Mouse (Mus musculus) MEL (cell line): ENCODE results near the gene Dctn1. TPM values are rescaled to one million over a fixed set of nuclear protein-coding genes. Genes with fewer than 3 reads are reported as not detected.

ENCODE experiments used
- DNase-seq: peaks from one replicate; pipeline ENCODE4 v3.0.0; 2011; ENCODE audit warnings: low read depth, low spot score
- H3K27ac ChIP-seq: 2 replicates; pipeline ENCODE4 v1.5.1; 2012; ENCODE audit warnings: low read depth, mild to moderate bottlenecking, control low read depth, low read length, moderate library complexity; ENCODE audit not compliant: control insufficient read depth
- H3K27me3 ChIP-seq, 2 experiments: fragments of 150-350 bp in 1 of 2; sonication (generic) in 1 of 2; 2 replicates each; pipeline ENCODE4 v1.6.1; 2012; ENCODE audit warnings: low read length in 2 of 2, mild to moderate bottlenecking in 2 of 2, improper control_type of control experiment in 1 of 2, moderate library complexity in 1 of 2; ENCODE audit not compliant: insufficient read depth in 2 of 2, control insufficient read depth in 1 of 2
- H3K36me3 ChIP-seq, 2 experiments: 2 replicates each; pipeline ENCODE4 v1.6.1; 2012 to 2014; ENCODE audit warnings: low read length in 2 of 2, improper control_type of control experiment in 1 of 2, inconsistent platforms in 1 of 2, mild to moderate bottlenecking in 1 of 2; ENCODE audit not compliant: insufficient read depth in 2 of 2, control insufficient read depth in 1 of 2
- H3K4me1 ChIP-seq, 2 experiments: fragments of 150-350 bp in 1 of 2; sonication (generic) in 1 of 2; 2 replicates each; pipeline ENCODE4 v1.6.1; 2012; ENCODE audit warnings: low read length in 2 of 2, improper control_type of control experiment in 1 of 2, mild to moderate bottlenecking in 1 of 2; ENCODE audit not compliant: insufficient read depth in 2 of 2, control insufficient read depth in 1 of 2
- H3K4me3 ChIP-seq, 2 experiments: fragments of 150-350 bp in 1 of 2; sonication (generic) in 1 of 2; 2 replicates each; pipeline ENCODE4 v1.5.1; 2012; ENCODE audit warnings: low read depth in 2 of 2, low read length in 2 of 2, mild to moderate bottlenecking in 2 of 2, moderate library complexity in 2 of 2, control low read depth in 1 of 2, improper control_type of control experiment in 1 of 2; ENCODE audit not compliant: control insufficient read depth in 1 of 2, insufficient read depth in 1 of 2
- H3K79me2 ChIP-seq: 2 replicates; pipeline ENCODE4 v1.6.1; 2012; ENCODE audit warnings: mild to moderate bottlenecking, low read length, moderate library complexity; ENCODE audit not compliant: control insufficient read depth, poor library complexity, insufficient read depth
- H3K9ac ChIP-seq: 2 replicates; pipeline ENCODE4 v1.6.1; 2012; ENCODE audit warnings: low read depth, mild to moderate bottlenecking, control low read depth, low read length, moderate library complexity; ENCODE audit not compliant: control insufficient read depth, poor library complexity, severe bottlenecking
- H3K9me3 ChIP-seq: fragments of 150-350 bp; sonication (generic); replicated peaks from 2 replicates; pipeline ENCODE4 v1.6.1; 2012; ENCODE audit warnings: mild to moderate bottlenecking, low read length, improper control_type of control experiment, moderate library complexity; ENCODE audit not compliant: insufficient read depth
- BHLHE40 ChIP-seq: IDR thresholded peaks from 2 replicates; pipeline ENCODE4 v1.6.1; 2012; ENCODE audit warnings: low read depth, mild to moderate bottlenecking, inconsistent platforms, low read length, improper control_type of control experiment, borderline replicate concordance
- CHD1 ChIP-seq: IDR thresholded peaks from 2 replicates; pipeline ENCODE4 v1.6.1; 2012; ENCODE audit warnings: low read depth, mild to moderate bottlenecking, inconsistent platforms, low read length, improper control_type of control experiment
- CHD2 ChIP-seq: IDR thresholded peaks from 2 replicates; pipeline ENCODE4 v1.6.1; 2011; ENCODE audit warnings: low read length, improper control_type of control experiment
- CTCF ChIP-seq, 3 experiments: IDR thresholded peaks in 2 of 3; conservative IDR thresholded peaks in 1 of 3; 2 replicates each; pipeline ENCODE4 v1.5.1; 2011 to 2012; ENCODE audit warnings: low read length in 3 of 3, low read depth in 2 of 3, mild to moderate bottlenecking in 2 of 3, improper control_type of control experiment in 1 of 3, inconsistent platforms in 1 of 3, mixed read lengths in 1 of 3, moderate library complexity in 1 of 3; ENCODE audit not compliant: control insufficient read depth in 1 of 3, insufficient read depth in 1 of 3, poor library complexity in 1 of 3, severe bottlenecking in 1 of 3
- E2F4 ChIP-seq: IDR thresholded peaks from 2 replicates; pipeline ENCODE4 v1.6.1; 2011; ENCODE audit warnings: low read depth, low read length, improper control_type of control experiment, borderline replicate concordance
- ELF1 ChIP-seq: IDR thresholded peaks from 2 replicates; pipeline ENCODE4 v1.6.1; 2014; ENCODE audit warnings: low read depth, mild to moderate bottlenecking, inconsistent platforms, low read length, improper control_type of control experiment, moderate library complexity
- ETS1 ChIP-seq: IDR thresholded peaks from 2 replicates; pipeline ENCODE4 v1.6.1; 2012; ENCODE audit warnings: low read depth, mild to moderate bottlenecking, inconsistent platforms, low read length, improper control_type of control experiment, moderate library complexity
- GABPA ChIP-seq: IDR thresholded peaks from 2 replicates; pipeline ENCODE4 v1.6.1; 2012; ENCODE audit warnings: low read depth, mild to moderate bottlenecking, inconsistent platforms, low read length, improper control_type of control experiment, moderate library complexity
- GATA1 ChIP-seq: IDR thresholded peaks from 2 replicates; pipeline ENCODE4 v1.6.1; 2011; ENCODE audit warnings: low read depth, low read length, improper control_type of control experiment
- KAT2A ChIP-seq: conservative IDR thresholded peaks from 2 replicates; pipeline ENCODE4 v1.6.1; 2012; ENCODE audit warnings: low read depth, low read length, improper control_type of control experiment, inconsistent platforms
- MAFK ChIP-seq: IDR thresholded peaks from 2 replicates; pipeline ENCODE4 v1.6.1; 2011; ENCODE audit warnings: low read depth, mild to moderate bottlenecking, low read length, improper control_type of control experiment, borderline replicate concordance
- MAZ ChIP-seq: IDR thresholded peaks from 2 replicates; pipeline ENCODE4 v1.6.1; 2012; ENCODE audit warnings: low read depth, mild to moderate bottlenecking, inconsistent platforms, low read length, improper control_type of control experiment
- MEF2A ChIP-seq: IDR thresholded peaks from 2 replicates; pipeline ENCODE4 v1.6.1; 2014; ENCODE audit warnings: low read depth, mild to moderate bottlenecking, inconsistent platforms, low read length, improper control_type of control experiment; ENCODE audit not compliant: poor library complexity, insufficient replicate concordance, severe bottlenecking; ENCODE audit errors: extremely low read depth
- MXI1 ChIP-seq: IDR thresholded peaks from 2 replicates; pipeline ENCODE4 v1.6.1; 2011; ENCODE audit warnings: mild to moderate bottlenecking, low read depth, low read length, improper control_type of control experiment
- NELFE ChIP-seq: IDR thresholded peaks from 2 replicates; pipeline ENCODE4 v1.6.1; 2011; ENCODE audit warnings: low read depth, low read length, improper control_type of control experiment
- NRF1 ChIP-seq: IDR thresholded peaks from 2 replicates; pipeline ENCODE4 v1.6.1; 2014; ENCODE audit warnings: low read depth, mild to moderate bottlenecking, inconsistent platforms, low read length, improper control_type of control experiment, moderate library complexity; ENCODE audit not compliant: poor library complexity, insufficient read depth, severe bottlenecking
- POLR2AphosphoS5 ChIP-seq: IDR thresholded peaks from 2 replicates; pipeline ENCODE4 v1.6.1; 2012; ENCODE audit warnings: low read depth, borderline replicate concordance, mild to moderate bottlenecking, inconsistent platforms, low read length, moderate library complexity, mixed read lengths
- USF1 ChIP-seq: IDR thresholded peaks from 2 replicates; pipeline ENCODE4 v1.6.1; 2014; ENCODE audit warnings: low read depth, mild to moderate bottlenecking, inconsistent platforms, low read length, improper control_type of control experiment, moderate library complexity
- ZC3H11A ChIP-seq: IDR thresholded peaks from 2 replicates; pipeline ENCODE4 v1.6.1; 2012; ENCODE audit warnings: low read depth, mild to moderate bottlenecking, inconsistent platforms, low read length, improper control_type of control experiment
- ZKSCAN1 ChIP-seq: IDR thresholded peaks from 2 replicates; pipeline ENCODE4 v1.6.1; 2012; ENCODE audit warnings: low read depth, mild to moderate bottlenecking, inconsistent platforms, low read length, improper control_type of control experiment, moderate library complexity
- polyA plus RNA-seq, 2 experiments: library from polyadenylated mRNA; stranded (reverse) in 1 of 2; unstranded in 1 of 2; fragments of >175 nt in 1 of 2; fragments of >200 nt in 1 of 2; gene quantifications; 2 replicates each; pipeline versions ENCODE4 v1.2.1 to v1.2.4; 2012; ENCODE audit warnings: low replicate concordance in 2 of 2, low read depth in 1 of 2; ENCODE audit not compliant: insufficient read length in 2 of 2, insufficient read depth in 1 of 2, missing spikeins in 1 of 2
- total RNA-seq: library from RNA; depleted of rRNA; stranded (reverse); fragments of 300-350 nt; gene quantifications from 2 replicates; pipeline ENCODE4 v1.2.3, GENCODE M21; 2012

The Dctn1 gene
- total and polyA plus RNA-seq, 3 experiments, result 23.3 to 81.9 TPM; not detected in 1

- Histone ChIP-seq H3K4me1 (no peaks in the 10 kb centered on the region), H3K27ac (no peak overlapping the region), H3K27me3 (peaks cover 2 to 5% of the 10 kb centered on the region in 2 experiments; a peak in 3 of 4 replicates), H3K9me3 (no peaks in the 10 kb centered on the region), H3K9ac (no peak overlapping the region), H3K79me2 (no peaks in the 10 kb centered on the region), H3K36me3 (no peaks in the 10 kb centered on the region), H3K4me3 (no peak overlapping the region)
- peak; percentile 13 for DNase-seq
- TF ChIP-seq GABPA, result no peak
- TF ChIP-seq CTCF (IDR thresholded peaks at IDR 0.05 in 2 of 3, conservative IDR thresholded peaks at IDR 0.05 in 1 of 3; ENCODE audit: control insufficient read depth in 1 of 3, insufficient read depth in 1 of 3, low read depth in 2 of 3, low read length in 3 of 3, poor library complexity in 1 of 3, severe bottlenecking in 1 of 3), result no peak
- TF ChIP-seq ETS1, result no peak
- no peak for TF ChIP-seq NELFE
- no peak for TF ChIP-seq KAT2A
- TF ChIP-seq GATA1, result no peak
- TF ChIP-seq ZC3H11A, result no peak
- TF ChIP-seq MXI1, result no peak
- no peak for TF ChIP-seq MEF2A
- TF ChIP-seq USF1, result no peak
- no peak for TF ChIP-seq MAFK
- no peak for TF ChIP-seq ELF1
- TF ChIP-seq CHD1, result no peak
- no peak for TF ChIP-seq ZKSCAN1
Measured at GRCm38 (mm10) chr6:83244422-83245061, 78.8 kb downstream of the Dctn1 start.

DNA sequence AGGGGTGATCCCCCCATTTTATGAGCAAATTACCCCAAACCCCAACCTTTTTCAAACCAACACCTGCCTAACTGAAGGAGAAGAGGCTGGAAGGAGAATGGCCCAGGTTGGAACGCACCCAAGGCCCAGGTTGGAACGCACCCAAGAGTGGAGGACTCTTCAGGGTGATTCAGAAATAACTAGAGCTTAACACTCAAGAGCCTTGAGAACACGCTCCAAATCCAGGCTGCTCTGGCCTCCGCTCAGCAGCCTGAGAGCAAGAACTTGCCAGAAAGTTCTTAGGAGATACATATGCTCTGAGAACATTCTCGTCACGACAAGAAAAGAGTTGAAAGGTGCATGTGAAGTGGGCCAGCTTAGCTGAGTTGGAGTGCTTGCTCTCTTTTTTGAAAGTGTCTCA is 79.4 kb downstream of the Dctn1 start:
- Histone ChIP-seq H3K9me3 (no peaks in the 10 kb centered on the region), H3K4me3 (no peak overlapping the region), H3K9ac (no peak overlapping the region), H3K79me2 (no peaks in the 10 kb centered on the region), H3K36me3 (no peaks in the 10 kb centered on the region), H3K27ac (no peak overlapping the region), H3K4me1 (no peaks in the 10 kb centered on the region), H3K27me3 (peaks cover 2 to 5% of the 10 kb centered on the region in 2 experiments; a peak in 3 of 4 replicates)
- no peak for DNase-seq
- TF ChIP-seq POLR2AphosphoS5 (no peak), BHLHE40 (no peak), NRF1 (no peak), CHD2 (no peak), USF1 (no peak), MAZ (no peak), MEF2A (no peak), E2F4 (no peak)
